Mouse (Mus musculus) adrenal gland, adult 18-20 months (tissue): ENCODE results near the gene Gm36210. TPM values are rescaled to one million over a fixed set of nuclear protein-coding genes. Genes with fewer than 3 reads are reported as not detected.

Experiments
- DNase-seq, 2 experiments: peaks; one replicate each; pipeline ENCODE4 v3.0.0; 2021 to 2022; ENCODE audit warnings: low spot score in 2 of 2
- total RNA-seq, 2 experiments: library from RNA; stranded (reverse); gene quantifications; 1 replicate in 1 of 2; 2 replicates in 1 of 2; pipeline ENCODE4 v1.2.3; 2021

The Gm36210 gene
- total RNA-seq, 2 experiments from 2014 or later = not detected

GRCm38 (mm10) chr7:4923586-4924364, 17.5 kb upstream of the Gm36210 start:
- DNase-seq = peak; percentile 46 to 48

GRCm38 (mm10) chr7:4922931-4923565, 16.7 kb upstream of the Gm36210 start:
- no peak for DNase-seq

- DNase-seq = peak; percentile 53 to 59
Measured at GRCm38 (mm10) chr7:4922508-4922907, 16.2 kb upstream of the Gm36210 start.

GRCm38 (mm10) chr7:4921824-4922482, 15.6 kb upstream of the Gm36210 start, which contains the start of gene Nat14:
Gene Nat14 (plus strand): TSS chr7:4922028.
- DNase-seq = no peak

- no peak for DNase-seq
Measured at GRCm38 (mm10) chr7:4920976-4921823, 14.9 kb upstream of the Gm36210 start.

- no peak for DNase-seq
Measured at GRCm38 (mm10) chr7:4920496-4920895, 14.2 kb upstream of the Gm36210 start.

GRCm38 (mm10) chr7:4919971-4920370, 13.7 kb upstream of the Gm36210 start:
- no peak for DNase-seq

GRCm38 (mm10) chr7:4919096-4919495, 12.8 kb upstream of the Gm36210 start:
- DNase-seq = no peak

- DNase-seq = no peak
Measured at GRCm38 (mm10) chr7:4918681-4919080, 12.4 kb upstream of the Gm36210 start.

GRCm38 (mm10) chr7:4917494-4917893, 11.2 kb upstream of the Gm36210 start:
- DNase-seq = no peak

GRCm38 (mm10) chr7:4915669-4916416, 9.5 kb upstream of the Gm36210 start:
- no peak for DNase-seq

GRCm38 (mm10) chr7:4915007-4915665, 8.8 kb upstream of the Gm36210 start, which contains the start of gene Zfp628:
Gene Zfp628 (plus strand): TSS chr7:4915217.
- DNase-seq = peak; percentile 92 to 93

GRCm38 (mm10) chr7:4912248-4912647, 5.9 kb upstream of the Gm36210 start:
- DNase-seq = no peak

GRCm38 (mm10) chr7:4911561-4911960, 5.2 kb upstream of the Gm36210 start:
- DNase-seq = peak in 1 of 2 experiments; percentile 69

- DNase-seq = no peak
Measured at GRCm38 (mm10) chr7:4902404-4902803, 3.9 kb downstream of the Gm36210 start.

GRCm38 (mm10) chr7:4901171-4901570, 5.1 kb downstream of the Gm36210 start:
- DNase-seq = no peak

GRCm38 (mm10) chr7:4900523-4900851, 5.8 kb downstream of the Gm36210 start:
- DNase-seq = no peak

- no peak for DNase-seq
Measured at GRCm38 (mm10) chr7:4899649-4900522, 6.4 kb downstream of the Gm36210 start.
